Comparison of ENCODE assay signal across 15 mouse cellular contexts in the genomic region with DNA sequence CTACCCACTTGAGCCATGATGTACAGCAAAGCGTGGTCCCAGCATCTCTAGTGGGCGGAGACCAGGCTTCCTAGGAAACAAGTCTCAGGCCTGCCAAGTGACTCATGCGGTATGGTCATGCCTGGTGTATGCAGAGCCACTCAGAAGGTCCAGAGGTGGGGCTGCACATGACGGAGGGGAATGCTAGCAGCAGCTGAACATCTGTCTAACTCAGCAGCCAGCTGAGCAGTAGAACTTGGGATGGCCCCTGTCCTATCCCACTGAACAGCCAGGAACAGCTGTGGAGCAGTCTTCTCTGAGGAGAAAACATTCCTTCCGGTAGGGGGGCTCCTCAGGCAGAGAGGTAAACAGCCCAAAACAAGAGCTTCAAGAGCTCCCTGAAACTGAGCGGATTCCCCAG. TPM values are rescaled to one million over a fixed set of nuclear protein-coding genes. Genes with fewer than 3 reads are reported as not detected.
A peak's percentile ranks its signal among the peaks of the same experiment; 100 is the strongest.
DNase-seq lines count a peak whose midpoint lies in the region; ATAC-seq lines count a peak whose summit lies in the region.
"Had no signal": no experiment of that assay in that cellular context is flagged by ENCODE, and none has a peak within 500 bp of the region (broad histone marks: within the 10 kb centered on the region; RNA-seq: fewer than 3 reads in every experiment).

No protein-coding gene starts in this region.

- H3K9ac ChIP-seq in embryonic facial prominence, embryonic 14.5 days (ENCODE audit: low read depth, low read length), result no peak overlapping the region
- H3K9ac ChIP-seq in intestine, embryonic 16.5 days (ENCODE audit: low read depth, low read length), result no peak overlapping the region
- H3K9ac ChIP-seq: forebrain, embryonic 12.5 days; liver, embryonic 14.5 days; neural tube, embryonic 12.5 days had no signal

- peaks cover 5% of the 10 kb centered on the region for H3K4me1 ChIP-seq in embryonic facial prominence, embryonic 14.5 days (ENCODE audit: control insufficient read depth, insufficient read depth, low read length)
- peaks cover 35% of the 10 kb centered on the region for H3K4me1 ChIP-seq in embryonic facial prominence, embryonic 10.5 days
- peaks cover 5% of the 10 kb centered on the region for H3K4me1 ChIP-seq in intestine, embryonic 16.5 days (ENCODE audit: control insufficient read depth, insufficient read depth, low read length)

- H3K27ac ChIP-seq in embryonic facial prominence, embryonic 14.5 days (replicated peaks; ENCODE audit: low read depth, low read length), result no peak overlapping the region
- no peak overlapping the region for H3K27ac ChIP-seq in embryonic facial prominence, embryonic 10.5 days (replicated peaks)
- H3K27ac ChIP-seq in intestine, embryonic 16.5 days (ENCODE audit: low read length), result no peak overlapping the region
- H3K27ac ChIP-seq: forebrain, embryonic 12.5 days; liver, embryonic 14.5 days; neural tube, embryonic 12.5 days had no signal

- H3K27me3 ChIP-seq in embryonic facial prominence, embryonic 14.5 days (replicated peaks; ENCODE audit: control insufficient read depth, insufficient read depth, low read length), result no peaks in the 10 kb centered on the region
- H3K27me3 ChIP-seq in embryonic facial prominence, embryonic 10.5 days (replicated peaks; ENCODE audit: low read depth, poor library complexity, severe bottlenecking), result peaks cover 25% of the 10 kb centered on the region; the same call in 1 of the 2 replicates
- H3K27me3 ChIP-seq in intestine, embryonic 16.5 days (replicated peaks; ENCODE audit: control insufficient read depth, insufficient read depth, low read length), result peaks cover 6% of the 10 kb centered on the region; the same call in 1 of the 2 replicates
- H3K27me3 ChIP-seq: Patski had no signal

- 69% methylated on average over 5 of the region's 6 CpGs for WGBS in embryonic facial prominence, embryonic 14.5 days
- 83% methylated on average over 6 of the region's 6 CpGs for WGBS in embryonic facial prominence, embryonic 10.5 days
- WGBS in intestine, embryonic 16.5 days, result 57% methylated on average over 6 of the region's 6 CpGs

- no peaks in the 10 kb centered on the region for H3K9me3 ChIP-seq in embryonic facial prominence, embryonic 14.5 days (ENCODE audit: control insufficient read depth, low read length)
- no peaks in the 10 kb centered on the region for H3K9me3 ChIP-seq in embryonic facial prominence, embryonic 10.5 days
- no peaks in the 10 kb centered on the region for H3K9me3 ChIP-seq in intestine, embryonic 16.5 days (ENCODE audit: control insufficient read depth, low read length)
- H3K9me3 ChIP-seq: forebrain, embryonic 12.5 days; neural tube, embryonic 12.5 days had no signal

- H3K4me2 ChIP-seq in embryonic facial prominence, embryonic 14.5 days (ENCODE audit: low read depth, low read length), result no peak overlapping the region
- no peak overlapping the region for H3K4me2 ChIP-seq in intestine, embryonic 16.5 days (ENCODE audit: low read depth, low read length)
- H3K4me2 ChIP-seq: forebrain, embryonic 12.5 days; neural tube, embryonic 12.5 days had no signal

- no peaks in the 10 kb centered on the region for H3K36me3 ChIP-seq in embryonic facial prominence, embryonic 14.5 days (ENCODE audit: control insufficient read depth, insufficient read depth, low read length)
- peaks cover 20% of the 10 kb centered on the region for H3K36me3 ChIP-seq in embryonic facial prominence, embryonic 10.5 days (replicated peaks)
- no peaks in the 10 kb centered on the region for H3K36me3 ChIP-seq in intestine, embryonic 16.5 days (ENCODE audit: control insufficient read depth, insufficient read depth, low read length)
- H3K36me3 ChIP-seq: forebrain, embryonic 12.5 days; neural tube, embryonic 12.5 days had no signal

- no peak overlapping the region for H3K4me3 ChIP-seq in embryonic facial prominence, embryonic 14.5 days (ENCODE audit: low read depth, low read length)
- no peak overlapping the region for H3K4me3 ChIP-seq in embryonic facial prominence, embryonic 10.5 days
- H3K4me3 ChIP-seq in intestine, embryonic 16.5 days (ENCODE audit: low read length), result no peak overlapping the region
- H3K4me3 ChIP-seq: forebrain, embryonic 12.5 days; neural tube, embryonic 12.5 days had no signal

- peak; percentile 30 for DNase-seq in embryonic facial prominence, embryonic 14.5 days (ENCODE audit: low spot score)
- DNase-seq in embryonic facial prominence, embryonic 10.5 days (ENCODE audit: low spot score), result no peak
- DNase-seq in MN1 (ENCODE audit: low spot score), result peak; percentile 68
- peak; percentile 29 for DNase-seq in gastrocnemius, postnatal 10 days
- no peak for DNase-seq in thymus, postnatal 14 days
- DNase-seq in embryo, embryonic 9.5 days (ENCODE audit: extremely low spot score), result no peak
- no peak for DNase-seq in embryo, embryonic 11 days
- DNase-seq: right cerebral cortex, postnatal 4 days; thymus, adult 18-20 months had no signal

- ATAC-seq in embryonic facial prominence, embryonic 14.5 days (ENCODE audit: low read depth), result peak; percentile 47; the same call in 1 of the 2 replicates
- peak; percentile 66 for ATAC-seq in intestine, embryonic 16.5 days
- ATAC-seq: Patski had no signal

RNA-seq across cellular contexts. Expression of a gene that starts 1.5 kb away (rescaled TPM):
- 31.2 and 33.9 TPM in 2 replicates for polyA plus RNA-seq in embryonic facial prominence, embryonic 14.5 days (2014; fragmentation: Nextera tagmentation; extraction: Ambion mirVana)
- 89.0 and 93.2 TPM in 2 replicates for polyA plus RNA-seq in embryonic facial prominence, embryonic 10.5 days (2016; fragmentation: Nextera tagmentation; extraction: Ambion mirVana)
- total RNA-seq in gastrocnemius, postnatal 10 days (2021), result 10 to 100 TPM; 25.0 to 25.5 TPM
- polyA plus RNA-seq in intestine, embryonic 16.5 days (2015; fragmentation: Nextera tagmentation; extraction: Ambion mirVana), result 9.9 and 10.9 TPM in 2 replicates
- total RNA-seq: megakaryocyte, adult 5-6 weeks had no signal

RNA-seq across cellular contexts. Expression of a gene that starts 25.8 kb away (rescaled TPM):
- 61.2 and 66.4 TPM in 2 replicates for polyA plus RNA-seq in embryonic facial prominence, embryonic 14.5 days (2014; fragmentation: Nextera tagmentation; extraction: Ambion mirVana)
- polyA plus RNA-seq in embryonic facial prominence, embryonic 10.5 days (2016; fragmentation: Nextera tagmentation; extraction: Ambion mirVana), result 120 and 121 TPM in 2 replicates
- total RNA-seq in gastrocnemius, postnatal 10 days (2021), result 10 to 100 TPM; 27.2 to 34.6 TPM
- 61.4 and 71.9 TPM in 2 replicates for polyA plus RNA-seq in intestine, embryonic 16.5 days (2015; fragmentation: Nextera tagmentation; extraction: Ambion mirVana)

Comparison
In these comparisons a context has a peak if more than half of its experiments do, and no peak if none do; other contexts are left out.
1. DNase-seq: peak in embryonic facial prominence, embryonic 14.5 days (single experiment), MN1 (single experiment) and gastrocnemius, postnatal 10 days (single experiment); none in embryonic facial prominence, embryonic 10.5 days (single experiment), thymus, postnatal 14 days (single experiment), embryo, embryonic 9.5 days (single experiment) and embryo, embryonic 11 days (single experiment).